8 mouse cellular contexts compared by ENCODE assay signal in the genomic region with DNA sequence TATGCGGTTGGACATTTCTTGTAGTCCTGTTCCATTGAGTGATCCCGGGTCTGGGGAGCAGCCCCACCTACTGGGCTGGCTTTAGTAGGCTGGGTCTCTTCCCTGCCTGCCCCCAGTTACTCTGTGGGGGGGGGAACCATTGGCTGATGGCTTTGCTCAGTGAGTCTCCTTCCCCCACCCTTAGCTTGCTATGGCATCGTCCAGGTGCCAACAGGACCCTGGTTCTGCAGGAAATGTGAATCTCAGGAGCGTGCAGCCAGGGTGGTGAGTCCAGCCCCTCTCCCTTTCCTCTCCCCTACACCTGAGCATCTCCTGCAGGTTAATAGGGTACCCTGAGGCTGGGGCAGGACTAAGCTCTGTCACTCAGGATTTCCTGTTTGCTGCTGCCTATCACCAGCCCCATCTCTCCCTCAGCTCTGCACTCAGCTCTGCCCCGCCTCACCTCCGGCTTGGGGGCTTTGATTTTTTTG. TPM values are rescaled to one million over a fixed set of nuclear protein-coding genes. Genes with fewer than 3 reads are reported as not detected.
DNase-seq lines count a peak whose midpoint lies in the region; ATAC-seq and TF ChIP-seq lines count a peak whose summit lies in the region.

No protein-coding gene starts in this region.

- H3K4me1 ChIP-seq in kidney, adult 2 months (ENCODE audit: control insufficient read depth, insufficient read depth, low read length) = peaks cover 13% of the 10 kb centered on the region; the same call in 1 of the 2 replicates
- H3K4me1 ChIP-seq in embryonic facial prominence, embryonic 13.5 days = peaks cover 53% of the 10 kb centered on the region
- peaks cover 38% of the 10 kb centered on the region for H3K4me1 ChIP-seq in intestine, embryonic 16.5 days (ENCODE audit: control insufficient read depth, insufficient read depth, low read length)
- peaks cover 57% of the 10 kb centered on the region for H3K4me1 ChIP-seq in midbrain, embryonic 12.5 days

- no peak overlapping the region for H3K27ac ChIP-seq in kidney, adult 2 months (ENCODE audit: insufficient read depth, low read depth, low read length)
- H3K27ac ChIP-seq in embryonic facial prominence, embryonic 13.5 days = peak overlapping the region; percentile 51
- H3K27ac ChIP-seq in intestine, embryonic 16.5 days (ENCODE audit: low read length) = no peak overlapping the region
- H3K27ac ChIP-seq in midbrain, embryonic 12.5 days (replicated peaks) = peak overlapping the region; percentile 20; the same call in 1 of the 2 replicates

- H3K9ac ChIP-seq in embryonic facial prominence, embryonic 13.5 days = peak overlapping the region; percentile 85
- H3K9ac ChIP-seq in intestine, embryonic 16.5 days (ENCODE audit: low read depth, low read length) = peak overlapping the region; percentile 86; the same call in 1 of the 2 replicates
- peak overlapping the region; percentile 95 for H3K9ac ChIP-seq in midbrain, embryonic 12.5 days (replicated peaks)

- TF ChIP-seq POLR2A in kidney, adult 2 months (IDR thresholded peaks at IDR 0.05; ENCODE audit: low read depth, low read length) = no peak

- 22% methylated on average over 6 of the region's 6 CpGs for WGBS in kidney, adult 2 months
- WGBS in embryonic facial prominence, embryonic 13.5 days = 21% methylated on average over 6 of the region's 6 CpGs
- 30% methylated on average over 6 of the region's 6 CpGs for WGBS in intestine, embryonic 16.5 days
- 23% methylated on average over 6 of the region's 6 CpGs for WGBS in midbrain, embryonic 12.5 days

- no peak; the same call in 1 of the 2 replicates for TF ChIP-seq CTCF in kidney, adult 2 months (conservative IDR thresholded peaks at IDR 0.05; ENCODE audit: insufficient read depth, insufficient read length, low read depth, low read length)

- H3K36me3 ChIP-seq in kidney, adult 2 months (ENCODE audit: control insufficient read depth, insufficient read depth, low read length) = no peaks in the 10 kb centered on the region
- H3K36me3 ChIP-seq in embryonic facial prominence, embryonic 13.5 days = peaks cover 45% of the 10 kb centered on the region
- H3K36me3 ChIP-seq in intestine, embryonic 16.5 days (ENCODE audit: control insufficient read depth, insufficient read depth, low read length) = peaks cover 13% of the 10 kb centered on the region
- peaks cover 41% of the 10 kb centered on the region for H3K36me3 ChIP-seq in midbrain, embryonic 12.5 days

- H3K4me2 ChIP-seq in embryonic facial prominence, embryonic 13.5 days = peak overlapping the region; percentile 78
- peak overlapping the region; percentile 77 for H3K4me2 ChIP-seq in intestine, embryonic 16.5 days (ENCODE audit: low read depth, low read length)
- peak overlapping the region; percentile 83 for H3K4me2 ChIP-seq in midbrain, embryonic 12.5 days (replicated peaks)

- H3K4me3 ChIP-seq in kidney, adult 2 months (ENCODE audit: insufficient read depth, low read depth, low read length) = peak overlapping the region; percentile 7
- peak overlapping the region; percentile 85 for H3K4me3 ChIP-seq in embryonic facial prominence, embryonic 13.5 days
- H3K4me3 ChIP-seq in intestine, embryonic 16.5 days (ENCODE audit: low read length) = peak overlapping the region; percentile 88
- H3K4me3 ChIP-seq in midbrain, embryonic 12.5 days = peak overlapping the region; percentile 97

- H3K27me3 ChIP-seq in kidney, adult 2 months (replicated peaks; ENCODE audit: control insufficient read depth, insufficient read depth, low read length) = no peaks in the 10 kb centered on the region
- peaks cover 21% of the 10 kb centered on the region for H3K27me3 ChIP-seq in embryonic facial prominence, embryonic 13.5 days
- H3K27me3 ChIP-seq in intestine, embryonic 16.5 days (replicated peaks; ENCODE audit: control insufficient read depth, insufficient read depth, low read length) = 0 out of 2 replicates have a peak, but pooled peaks cover 4% of the 10 kb centered on the region
- peaks cover 24% of the 10 kb centered on the region for H3K27me3 ChIP-seq in midbrain, embryonic 12.5 days

- ATAC-seq in embryonic facial prominence, embryonic 13.5 days (ENCODE audit: insufficient number of reproducible peaks, insufficient read depth, low FRiP score, low TSS enrichment, low read depth) = no peak
- no peak for ATAC-seq in intestine, embryonic 16.5 days
- no peak for ATAC-seq in midbrain, embryonic 12.5 days (ENCODE audit: low FRiP score, low read depth)

- no peaks in the 10 kb centered on the region for H3K9me3 ChIP-seq in embryonic facial prominence, embryonic 13.5 days
- H3K9me3 ChIP-seq in intestine, embryonic 16.5 days (ENCODE audit: control insufficient read depth, low read length) = no peaks in the 10 kb centered on the region
- peaks cover 5% of the 10 kb centered on the region; the same call in 1 of the 2 replicates for H3K9me3 ChIP-seq in midbrain, embryonic 12.5 days

- DNase-seq in kidney, adult 2 months = no peak
- no peak for DNase-seq in kidney, adult 11 months
- DNase-seq in spleen, adult 12 weeks (ENCODE audit: low spot score) = no peak
- no peak for DNase-seq in gastrocnemius, postnatal 25 days
- DNase-seq in cerebellum, postnatal 4 days (ENCODE audit: low spot score in 2 of 2) = no peak

RNA-seq across cellular contexts. Expression of gene Mllt6, which starts 1.6 kb away (rescaled TPM):
- 36.6 and 40.4 TPM in 2 replicates for polyA plus RNA-seq in kidney, adult 2 months (2012; rRNA removed)
- 3.1 and 3.3 TPM in 2 replicates for polyA plus RNA-seq in embryonic facial prominence, embryonic 13.5 days (2015; fragmentation: Nextera tagmentation; extraction: Ambion mirVana)
- polyA plus RNA-seq in intestine, embryonic 16.5 days (2015; fragmentation: Nextera tagmentation; extraction: Ambion mirVana) = 2.2 and 2.6 TPM in 2 replicates
- 3.0 and 3.2 TPM in 2 replicates for polyA plus RNA-seq in midbrain, embryonic 12.5 days (2016; fragmentation: Nextera tagmentation; extraction: Ambion mirVana)
- total RNA-seq in gastrocnemius, postnatal 25 days (2021) = 10 to 100 TPM; 33.0 to 40.5 TPM

RNA-seq across cellular contexts. Expression of gene Cisd3, which starts 20.8 kb away (rescaled TPM):
- polyA plus RNA-seq in kidney, adult 2 months (2012; rRNA removed) = 139 and 149 TPM in 2 replicates
- polyA plus RNA-seq in embryonic facial prominence, embryonic 13.5 days (2015; fragmentation: Nextera tagmentation; extraction: Ambion mirVana) = 12.5 and 13.4 TPM in 2 replicates
- 120 and 135 TPM in 2 replicates for polyA plus RNA-seq in intestine, embryonic 16.5 days (2015; fragmentation: Nextera tagmentation; extraction: Ambion mirVana)
- polyA plus RNA-seq in midbrain, embryonic 12.5 days (2016; fragmentation: Nextera tagmentation; extraction: Ambion mirVana) = 12.4 and 13.5 TPM in 2 replicates
- total RNA-seq in gastrocnemius, postnatal 25 days (2021) = 100 to 1,000 TPM; 109 to 113 TPM

RNA-seq across cellular contexts. Expression of gene Epop, which starts 35.3 kb away (rescaled TPM):
- polyA plus RNA-seq in kidney, adult 2 months (2012; rRNA removed) = 0.86 and 1.2 TPM in 2 replicates
- polyA plus RNA-seq in embryonic facial prominence, embryonic 13.5 days (2015; fragmentation: Nextera tagmentation; extraction: Ambion mirVana) = 4.3 and 7.2 TPM in 2 replicates
- 1.1 and 1.3 TPM in 2 replicates for polyA plus RNA-seq in intestine, embryonic 16.5 days (2015; fragmentation: Nextera tagmentation; extraction: Ambion mirVana)
- 14.2 and 16.2 TPM in 2 replicates for polyA plus RNA-seq in midbrain, embryonic 12.5 days (2016; fragmentation: Nextera tagmentation; extraction: Ambion mirVana)
- total RNA-seq in gastrocnemius, postnatal 25 days (2021) = 1 to 10 TPM; 1.2 to 1.6 TPM

RNA-seq across cellular contexts. Expression of gene Pcgf2, which starts 35.5 kb away (rescaled TPM):
- 53.9 and 56.5 TPM in 2 replicates for polyA plus RNA-seq in kidney, adult 2 months (2012; rRNA removed)
- 17.2 and 20.9 TPM in 2 replicates for polyA plus RNA-seq in embryonic facial prominence, embryonic 13.5 days (2015; fragmentation: Nextera tagmentation; extraction: Ambion mirVana)
- 11.9 and 12.1 TPM in 2 replicates for polyA plus RNA-seq in intestine, embryonic 16.5 days (2015; fragmentation: Nextera tagmentation; extraction: Ambion mirVana)
- 16.5 and 20.0 TPM in 2 replicates for polyA plus RNA-seq in midbrain, embryonic 12.5 days (2016; fragmentation: Nextera tagmentation; extraction: Ambion mirVana)
- 1 to 10 TPM; 2.4 to 3.3 TPM for total RNA-seq in gastrocnemius, postnatal 25 days (2021)

RNA-seq across cellular contexts. Expression of gene Psmb3, which starts 38.4 kb away (rescaled TPM):
- polyA plus RNA-seq in kidney, adult 2 months (2012; rRNA removed) = 397 and 399 TPM in 2 replicates
- 443 and 487 TPM in 2 replicates for polyA plus RNA-seq in embryonic facial prominence, embryonic 13.5 days (2015; fragmentation: Nextera tagmentation; extraction: Ambion mirVana)
- polyA plus RNA-seq in intestine, embryonic 16.5 days (2015; fragmentation: Nextera tagmentation; extraction: Ambion mirVana) = 419 and 429 TPM in 2 replicates
- 450 and 456 TPM in 2 replicates for polyA plus RNA-seq in midbrain, embryonic 12.5 days (2016; fragmentation: Nextera tagmentation; extraction: Ambion mirVana)
- 100 to 1,000 TPM; 128 TPM for total RNA-seq in gastrocnemius, postnatal 25 days (2021)

Comparison
In these comparisons a context has a peak if more than half of its experiments do, and no peak if none do; other contexts are left out.
1. H3K27ac ChIP-seq: peak in embryonic facial prominence, embryonic 13.5 days (single experiment) and midbrain, embryonic 12.5 days (single experiment); none in kidney, adult 2 months (single experiment) and intestine, embryonic 16.5 days (single experiment).
2. H3K4me3 ChIP-seq: peak in every context shown above with its lines; median percentile 97 in midbrain, embryonic 12.5 days; 88 in intestine, embryonic 16.5 days; 85 in embryonic facial prominence, embryonic 13.5 days; 7 in kidney, adult 2 months.
3. Peak in every context shown above with its lines, with median percentiles within 50 percentile points of each other: H3K4me2 ChIP-seq and H3K9ac ChIP-seq.